27 mouse cellular contexts compared by ENCODE assay signal in genomic region chr2:170503983-170504382, GRCm38 (mm10). TPM values are rescaled to one million over a fixed set of nuclear protein-coding genes. Genes with fewer than 3 reads are reported as not detected.
"Had no signal": no experiment of that assay in that cellular context is flagged by ENCODE, and none has a peak within 500 bp of the region (broad histone marks: within the 10 kb centered on the region; RNA-seq: fewer than 3 reads in every experiment).

No protein-coding gene starts in this region.

- H3K4me2 ChIP-seq: liver, embryonic 13.5 days; midbrain, embryonic 13.5 days; neural tube, embryonic 13.5 days; stomach, embryonic 15.5 days had no signal

- H3K9ac ChIP-seq: liver, embryonic 13.5 days; midbrain, embryonic 13.5 days; neural tube, embryonic 13.5 days; stomach, embryonic 15.5 days had no signal

- ATAC-seq: intestine, postnatal 0 days; midbrain, embryonic 13.5 days had no signal

- H3K9me3 ChIP-seq: liver, embryonic 13.5 days; midbrain, embryonic 10.5 days; midbrain, embryonic 13.5 days; neural tube, embryonic 13.5 days; stomach, embryonic 15.5 days had no signal

- H3K27ac ChIP-seq: kidney, postnatal 0 days; layer of hippocampus, adult 2 months; liver, embryonic 13.5 days; midbrain, embryonic 10.5 days; midbrain, embryonic 13.5 days; neural tube, embryonic 13.5 days; stomach, embryonic 15.5 days had no signal

- H3K36me3 ChIP-seq: liver, embryonic 13.5 days; midbrain, embryonic 10.5 days; midbrain, embryonic 13.5 days; neural tube, embryonic 13.5 days; stomach, embryonic 15.5 days had no signal

- DNase-seq: kidney, adult 9 months; kidney, postnatal 25 days; layer of hippocampus, adult 9-11 months; liver, embryonic 13.5 days; lung, adult 2 months; lung, postnatal 36 days; retina, postnatal 1 day; right cerebral cortex, postnatal 25 days; spleen, adult 18-20 months; thymus, postnatal 36 days had no signal

- H3K4me3 ChIP-seq: layer of hippocampus, adult 2 months; liver, embryonic 13.5 days; midbrain, embryonic 10.5 days; midbrain, embryonic 13.5 days; neural tube, embryonic 13.5 days; stomach, embryonic 15.5 days had no signal

RNA-seq across cellular contexts. Expression of gene Cyp24a1, which starts 7.0 kb away (rescaled TPM):
- total RNA-seq: layer of hippocampus, adult 2 months; layer of hippocampus, postnatal 25 days; left cerebral cortex, adult 18-20 months; left cerebral cortex, postnatal 25 days; liver, adult 2 months; neutrophil, adult 5-6 weeks had no signal
- polyA plus RNA-seq: intestine, postnatal 0 days; large intestine, adult 2 months; limb, embryonic 11.5 days; liver, adult 2 months; liver, embryonic 13.5 days; liver, embryonic 16.5 days; lung, adult 2 months; lung, embryonic 16.5 days; midbrain, embryonic 10.5 days; neural tube, embryonic 13.5 days; stomach, embryonic 15.5 days; urinary bladder, adult 2 months had no signal
